Mouse (Mus musculus) heart, postnatal 36 days (tissue): ENCODE measurements around the gene Spata17. TPM values are rescaled to one million over a fixed set of nuclear protein-coding genes. Genes with fewer than 3 reads are reported as not detected.
A peak's percentile ranks its signal among the peaks of the same experiment; 100 is the strongest.

ENCODE experiments used
- DNase-seq, 2 experiments: peaks; one replicate each; pipeline ENCODE4 v3.0.0; 2021 to 2022
- intact Hi-C: fragments of 180-260 bp; cut with DNase I; formaldehyde crosslinking; loops from one replicate; pipeline ENCODE4 v1.15.1; 2025
- total RNA-seq, 2 experiments: library from RNA; stranded (reverse); gene quantifications; 2 replicates each; pipeline ENCODE4 v1.2.3; 2021

The Spata17 gene
- total RNA-seq = under 1 TPM; 0.49 to 0.50 TPM

DNA sequence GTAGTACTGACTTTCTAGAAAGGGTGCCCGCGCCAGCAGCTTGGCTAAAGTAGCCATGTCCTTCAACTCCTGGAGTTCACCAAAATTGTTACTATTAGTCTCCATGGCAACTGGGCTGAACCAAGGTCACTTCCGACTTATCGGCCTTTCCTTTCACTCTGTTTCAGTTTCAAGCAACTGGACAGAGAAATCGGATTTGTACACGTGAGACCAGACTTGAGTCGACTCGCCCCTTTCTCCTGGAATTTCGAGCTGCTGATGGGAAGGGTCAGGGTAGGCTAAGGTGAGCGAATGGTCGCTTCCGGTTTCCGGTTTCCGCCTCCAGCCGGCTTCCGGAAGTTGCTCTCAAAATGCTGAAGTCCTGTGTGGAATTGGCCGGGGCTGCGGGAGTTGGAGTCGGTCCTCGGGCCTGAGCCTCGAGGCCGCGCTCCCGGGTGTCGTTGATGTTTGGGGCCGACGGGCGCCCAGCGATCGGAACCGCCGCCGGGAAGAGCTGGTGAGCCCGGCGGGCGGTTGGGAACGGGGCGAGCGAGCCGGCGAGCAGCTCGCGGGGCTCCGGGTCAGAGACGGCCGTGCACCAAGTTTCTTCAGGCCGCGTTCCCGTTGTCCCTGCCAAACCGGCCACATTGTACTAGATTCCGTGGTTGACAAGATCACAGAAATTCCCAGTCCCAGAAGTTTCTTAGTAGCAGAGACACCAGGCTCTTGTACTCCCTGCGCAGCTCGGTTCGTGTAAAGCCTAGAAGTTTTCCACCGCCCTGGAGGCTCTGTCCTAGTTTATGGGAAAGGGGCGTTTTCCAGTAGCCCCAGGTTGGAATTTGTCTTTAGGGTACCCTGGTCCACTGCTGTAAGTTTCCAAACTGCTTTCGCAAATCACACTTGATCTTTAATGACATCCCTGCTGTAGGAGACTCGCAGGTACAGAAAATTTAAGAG is at the start of gene Spata17, which contains the start of gene Gpatch2:
Spata17 (minus strand) TSS at position 285 of the 936 bp plus-strand sequence.
Gpatch2 (plus strand) TSS at position 328 of the 936 bp plus-strand sequence.
- intact Hi-C loops = loop anchor here (10.0 kb wide), 1 partner anchor 461 kb away; no protein-coding TSS in a partner anchor
- peak; percentile 80 to 85 for DNase-seq

- no peak for DNase-seq
Observed at GRCm38 (mm10) chr1:187258756-187259155, 43.5 kb upstream of the Spata17 start.

GRCm38 (mm10) chr1:187250741-187251262 is 35.5 kb upstream of the Spata17 start:
- intact Hi-C loops = no loop called here
- no peak for DNase-seq

More at GRCm38 (mm10) chr1:187258756-187259155, 43.5 kb upstream of the Spata17 start:
- intact Hi-C loops = no loop called here

DNA sequence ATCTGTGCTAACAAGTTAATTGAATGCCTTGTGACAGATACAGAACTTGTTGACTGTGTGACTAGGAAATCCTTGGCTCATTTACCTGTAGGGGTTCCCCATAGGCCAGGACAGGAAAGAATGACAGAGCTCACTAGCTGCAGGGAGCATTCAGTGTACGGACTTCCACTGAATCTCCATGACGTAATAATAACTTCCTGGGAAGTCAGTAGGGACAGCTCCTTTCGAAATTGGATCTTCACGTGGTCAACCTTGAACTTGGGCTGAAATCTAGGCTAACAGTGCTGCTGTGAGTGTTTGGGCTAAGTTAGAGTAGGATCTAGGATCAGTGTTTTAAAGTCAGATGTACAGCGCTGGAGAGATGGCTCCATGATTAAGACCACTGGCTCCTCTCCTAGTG is 29.5 kb upstream of the Spata17 start:
- no peak for DNase-seq
- intact Hi-C loops = loop anchor here (5.0 kb wide), 1 partner anchor 68 kb away; no protein-coding TSS in a partner anchor

DNA sequence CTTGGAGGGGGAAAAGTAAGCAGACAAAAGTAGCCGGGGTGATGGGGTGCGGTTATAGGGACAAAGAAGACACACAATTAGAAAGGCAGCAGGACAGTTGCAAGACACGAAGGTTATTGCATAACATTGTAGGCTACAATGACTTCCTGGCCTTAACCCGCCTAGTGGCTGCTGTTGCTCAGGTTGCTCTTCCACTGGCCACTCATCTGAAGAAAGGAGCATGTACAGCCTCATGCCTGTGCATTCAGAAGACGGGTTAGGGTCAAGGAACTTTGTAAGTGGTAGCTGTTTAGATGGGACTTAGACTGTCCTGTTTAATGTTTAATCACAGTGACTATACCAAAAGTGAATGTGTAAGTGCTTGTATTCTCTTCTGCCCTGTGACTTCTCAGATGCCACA is 26.1 kb upstream of the Spata17 start:
- DNase-seq = no peak
- intact Hi-C loops = loop anchor here (5.0 kb wide), 1 partner anchor 71 kb away; no protein-coding TSS in a partner anchor

- intact Hi-C loops = loop anchor here (5.0 kb wide), 1 partner anchor 72 kb away; no protein-coding TSS in a partner anchor
- no peak for DNase-seq
Observed at GRCm38 (mm10) chr1:187240304-187240703, 25.0 kb upstream of the Spata17 start.

- intact Hi-C loops = no loop called here
- DNase-seq = no peak
Observed at GRCm38 (mm10) chr1:187238061-187238460, 22.8 kb upstream of the Spata17 start.

DNA sequence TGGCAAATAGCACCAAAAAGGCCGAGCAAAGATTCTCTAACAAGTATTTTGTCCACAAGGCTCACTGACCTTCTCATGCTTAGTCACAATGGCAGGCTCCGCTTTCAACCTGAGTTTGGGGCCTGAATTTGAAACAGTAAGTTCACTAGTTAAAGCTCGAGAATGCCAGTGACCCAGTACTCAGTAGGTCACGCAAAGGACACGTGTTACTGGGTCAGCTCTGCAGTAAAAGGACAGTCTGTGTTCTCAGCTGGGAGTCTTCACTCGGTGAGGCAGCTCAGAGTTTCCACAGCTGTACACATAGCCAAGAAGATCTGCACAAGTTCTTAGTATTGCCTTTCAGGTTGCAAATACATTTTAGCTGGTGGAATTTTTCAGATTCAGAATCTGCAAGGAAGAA is 21.0 kb upstream of the Spata17 start:
- DNase-seq = no peak
- intact Hi-C loops = no loop called here

DNA sequence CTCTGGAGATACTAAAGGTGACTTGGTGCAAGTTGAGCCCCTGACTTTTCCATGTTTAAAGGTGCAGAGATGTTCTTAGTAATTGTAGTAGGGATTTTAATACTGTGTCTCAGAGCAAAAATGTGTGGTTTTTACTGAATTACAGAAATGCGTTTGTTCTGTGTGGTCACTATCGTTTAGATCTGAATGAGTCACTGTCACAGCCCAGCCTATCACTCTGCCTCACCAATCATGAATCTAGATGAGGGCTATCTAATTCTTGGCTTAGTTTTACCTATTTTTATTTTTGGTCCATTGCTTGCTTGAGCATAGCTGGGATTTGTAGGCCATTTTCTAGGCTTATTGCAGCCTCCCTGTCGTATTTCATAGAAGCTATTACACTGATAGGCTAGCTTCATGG is 19.9 kb upstream of the Spata17 start:
- intact Hi-C loops = no loop called here
- DNase-seq = no peak

DNA sequence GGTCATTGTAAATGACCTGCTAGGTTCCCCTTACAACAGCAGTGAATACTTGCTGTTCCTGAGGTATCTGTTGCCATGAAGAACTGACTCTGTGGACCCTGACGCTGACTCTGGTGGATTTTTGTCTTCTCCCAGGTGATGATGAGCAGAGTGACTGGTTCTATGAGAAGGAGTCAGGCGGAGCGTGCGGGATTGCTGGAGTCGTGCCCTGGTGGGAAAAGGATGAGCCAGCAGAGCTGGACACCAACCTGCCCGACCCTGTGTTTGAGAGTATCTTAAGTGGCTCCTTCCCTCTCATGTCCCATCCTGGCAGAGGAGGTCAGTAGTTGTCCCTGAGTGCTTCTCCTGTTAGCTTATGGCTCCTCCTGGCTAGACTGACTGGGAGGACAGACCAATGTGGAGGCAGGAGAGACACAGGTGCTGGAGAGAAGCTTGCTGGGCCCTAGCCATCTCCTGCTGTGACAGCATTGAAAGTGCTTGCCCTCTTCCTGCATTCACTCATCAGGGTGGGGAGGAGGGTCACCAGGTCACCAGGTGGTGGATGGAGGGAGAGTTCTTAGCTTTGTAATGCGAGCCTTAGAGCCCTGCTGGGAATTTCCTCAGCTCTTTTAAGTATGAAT is 17.8 kb upstream of the Spata17 start:
- no peak for DNase-seq
- intact Hi-C loops = no loop called here

- intact Hi-C loops = no loop called here
- DNase-seq = no peak
Observed at GRCm38 (mm10) chr1:187232196-187232955, 17.1 kb upstream of the Spata17 start.

DNA sequence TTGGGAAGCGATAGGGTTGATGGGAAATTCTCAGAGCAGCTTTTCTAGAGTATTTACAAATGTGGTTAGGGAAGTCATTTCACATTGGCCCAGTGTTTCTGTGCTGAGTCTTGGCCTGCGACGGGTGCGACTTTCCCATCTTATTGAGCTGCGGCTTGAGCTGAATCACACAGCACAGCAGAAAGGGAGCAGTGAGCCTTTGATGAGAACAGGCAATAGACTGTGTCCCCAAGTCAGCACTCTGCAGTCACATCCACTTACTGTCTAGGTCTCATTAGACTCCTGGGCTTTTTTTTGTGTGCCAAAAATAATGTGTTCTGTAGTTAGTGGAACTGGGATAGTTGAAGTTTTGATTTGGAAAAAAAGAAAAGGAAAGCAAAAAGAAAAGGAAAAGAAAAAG is 15.0 kb upstream of the Spata17 start:
- DNase-seq = no peak
- intact Hi-C loops = no loop called here

DNA sequence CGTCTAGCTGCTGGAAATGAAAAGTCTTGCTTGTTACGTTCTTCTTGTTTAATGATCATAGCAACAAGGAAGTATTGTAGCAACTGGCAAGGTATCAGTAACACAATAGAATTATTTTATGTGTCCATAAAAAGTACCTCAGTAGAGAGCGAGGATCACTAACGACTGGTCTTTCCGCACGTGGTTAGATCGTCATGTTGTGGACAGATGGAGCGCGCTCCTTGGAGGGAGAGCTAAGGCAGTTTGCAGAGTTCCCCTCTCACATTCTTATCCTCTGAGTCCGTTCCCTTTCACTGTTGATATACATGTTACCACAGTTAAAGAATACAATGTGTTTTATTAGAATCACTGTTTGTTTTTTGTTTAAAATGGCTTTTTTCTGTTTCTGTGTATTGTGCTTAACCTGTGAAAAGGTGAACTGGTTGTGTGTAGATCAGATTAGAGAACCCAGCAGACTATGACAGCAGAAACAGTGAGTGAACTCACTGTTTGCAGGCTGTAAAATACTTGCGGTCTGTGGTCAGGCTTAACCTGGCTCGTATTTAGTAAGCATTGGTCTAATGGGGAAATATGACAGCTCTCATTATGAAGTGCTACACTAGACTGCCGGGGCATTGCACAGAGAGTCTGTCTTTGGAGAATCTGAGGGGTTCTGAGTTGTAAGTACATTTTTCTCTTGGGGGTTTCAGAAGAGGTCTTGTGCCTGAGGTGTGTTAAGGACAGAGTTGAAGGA is 13.3 kb upstream of the Spata17 start:
- intact Hi-C loops = no loop called here

DNA sequence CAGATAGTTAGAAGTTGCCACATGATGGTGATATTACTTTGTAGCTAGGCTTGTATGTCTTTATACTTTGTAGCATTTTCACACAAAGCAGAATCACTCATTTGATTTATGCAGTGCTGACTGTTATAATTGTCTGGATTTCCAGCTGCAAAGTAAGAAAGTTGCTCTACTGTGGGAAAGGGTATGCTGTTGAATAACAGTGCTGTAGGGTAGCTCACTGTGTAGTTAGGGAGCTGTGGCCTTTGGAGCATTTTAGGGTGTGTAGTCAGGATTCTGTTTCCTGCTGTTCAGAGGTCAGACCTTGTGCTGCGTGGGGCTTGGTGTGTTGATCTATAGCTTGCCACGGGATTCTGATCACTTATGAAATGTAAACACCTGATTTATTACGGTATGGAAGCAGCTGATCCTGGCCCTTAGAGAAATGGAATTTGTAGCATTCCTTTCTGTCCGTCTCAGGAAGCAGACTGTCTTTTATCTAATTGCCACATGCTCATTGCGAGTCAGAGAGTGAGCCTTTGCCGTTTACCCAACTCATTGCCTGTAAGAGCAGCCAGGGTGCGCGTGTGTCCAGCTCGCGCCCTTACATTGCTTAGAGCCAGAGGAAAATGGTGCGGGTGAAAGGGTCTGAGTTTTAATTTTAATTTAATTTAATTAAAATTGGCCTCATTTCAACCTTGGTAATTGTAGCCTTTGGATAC is 11.2 kb upstream of the Spata17 start:
- intact Hi-C loops = no loop called here
- DNase-seq = no peak

More for the DNA sequence above, 13.3 kb upstream of the Spata17 start:
- DNase-seq = no peak

GRCm38 (mm10) chr1:187220756-187221155 is 5.5 kb upstream of the Spata17 start:
- intact Hi-C loops = no loop called here
- no peak for DNase-seq

DNA sequence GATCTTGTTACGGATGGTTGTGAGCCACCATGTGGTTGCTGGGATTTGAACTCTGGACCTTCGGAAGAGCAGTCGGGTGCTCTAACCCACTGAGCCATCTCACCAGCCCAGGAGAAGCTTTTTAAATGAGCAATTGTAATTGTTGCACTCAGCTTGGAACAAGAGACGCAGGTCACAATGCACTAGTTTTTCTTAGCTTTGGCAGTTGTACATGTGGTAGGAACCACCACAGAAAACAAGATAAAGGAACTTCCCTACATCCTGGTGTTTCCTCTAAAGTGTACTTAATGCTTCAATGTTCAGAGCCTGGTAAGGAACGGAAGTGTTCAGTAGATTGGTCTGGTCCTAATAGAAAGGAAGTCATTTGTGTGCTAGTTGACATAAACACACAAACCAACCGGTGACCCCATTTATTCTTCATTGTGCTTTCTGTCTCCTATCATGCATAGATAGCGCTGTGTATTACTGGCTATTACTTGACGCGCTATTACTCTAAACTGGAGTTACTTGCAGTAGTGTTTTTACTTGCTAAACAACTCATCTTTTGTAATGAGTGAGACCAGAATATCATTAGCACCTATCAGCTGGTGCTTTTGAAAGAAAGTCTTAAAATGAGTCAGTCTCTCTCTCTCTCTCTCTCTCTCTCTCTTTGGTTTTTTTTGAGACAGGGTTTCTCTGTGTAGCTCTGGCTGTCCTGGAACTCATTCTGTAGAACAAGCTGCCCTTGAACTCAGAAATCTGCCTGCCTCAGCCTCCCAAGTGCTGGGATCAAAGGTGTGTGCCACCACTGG is 1.6 kb upstream of the Spata17 start:
- DNase-seq = no peak
- intact Hi-C loops = loop anchor here (10.0 kb wide), 1 partner anchor 462 kb away; no protein-coding TSS in a partner anchor

DNA sequence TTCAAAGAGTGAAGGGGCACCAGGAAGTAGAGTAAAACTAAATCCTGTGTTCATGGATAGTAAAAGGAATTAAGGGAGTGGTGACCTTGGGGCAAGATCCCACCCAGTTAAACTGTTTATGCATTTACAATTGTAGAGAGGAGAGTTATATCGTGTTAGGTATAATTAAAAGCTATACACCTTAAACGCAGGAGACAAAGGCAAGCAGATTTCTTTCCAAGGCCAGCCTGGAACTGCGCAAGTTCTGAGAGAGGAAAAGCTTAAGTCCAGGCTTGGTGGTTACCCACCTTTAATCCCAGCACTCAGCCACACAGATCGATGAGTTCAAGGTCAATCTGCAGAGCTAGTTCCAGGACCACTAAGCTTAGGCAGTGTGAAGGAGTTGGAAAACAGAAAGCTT is 4.5 kb downstream of the Spata17 start:
- intact Hi-C loops = loop anchor here (10.0 kb wide), 1 partner anchor 456 kb away; no protein-coding TSS in a partner anchor
- DNase-seq = no peak

DNA sequence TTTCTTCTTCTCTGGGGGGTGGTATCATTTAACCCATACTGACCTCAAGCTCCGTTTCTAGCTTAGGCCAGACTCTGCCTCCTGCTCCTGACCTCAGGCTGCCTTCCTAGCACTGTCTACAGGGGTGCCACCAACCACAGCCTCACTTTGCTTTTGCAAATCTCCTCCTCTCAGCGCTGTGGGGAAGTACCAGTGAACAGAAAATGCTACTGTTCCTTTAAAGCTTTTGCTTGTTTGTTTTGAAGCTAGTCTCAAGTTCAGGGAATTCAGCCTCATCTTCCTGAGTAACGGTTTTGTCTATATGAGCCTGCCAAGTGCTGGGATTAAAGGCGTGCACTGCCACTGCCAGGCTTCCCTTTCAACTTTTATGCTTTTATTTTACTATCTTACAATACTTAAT is 5.8 kb downstream of the Spata17 start:
- DNase-seq = no peak
- intact Hi-C loops = no loop called here
